Comparison of ENCODE assay signal across 8 mouse cellular contexts in the genomic region with DNA sequence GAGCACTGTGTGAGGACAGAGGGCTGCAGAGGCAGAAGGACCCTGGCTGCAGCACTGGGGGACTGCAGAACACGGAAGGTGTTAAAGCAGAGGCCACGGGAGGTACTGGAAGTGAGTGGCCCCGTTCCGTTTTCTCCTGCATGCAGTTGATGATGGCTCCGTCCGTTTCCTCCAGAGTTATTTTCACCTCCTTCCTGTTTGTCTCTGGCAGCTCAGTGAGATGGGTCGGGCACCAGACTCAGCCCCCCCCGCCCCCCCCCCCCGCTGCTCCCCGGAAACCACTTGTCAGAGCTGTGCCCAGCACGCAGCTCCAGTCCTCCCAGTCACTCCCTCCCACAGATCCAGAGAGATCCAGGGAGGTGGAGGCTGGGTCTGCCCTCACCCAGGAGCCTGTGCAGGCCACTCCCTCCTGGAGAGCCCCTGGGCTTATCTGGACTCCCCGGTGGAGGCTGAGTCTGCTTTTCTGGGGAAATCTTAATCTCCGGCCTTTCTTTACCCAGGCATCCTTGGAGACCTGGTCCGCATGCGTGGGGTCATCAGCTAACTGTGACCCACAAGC. TPM values are rescaled to one million over a fixed set of nuclear protein-coding genes. Genes with fewer than 3 reads are reported as not detected.
DNase-seq lines count a peak whose midpoint lies in the region; ATAC-seq and TF ChIP-seq lines count a peak whose summit lies in the region.

No protein-coding gene starts in this region.

- intact Hi-C loops in left cerebral cortex, postnatal 36 days (cut with DNase I), result no loop called here

- peak overlapping the region; percentile 91 for H3K27ac ChIP-seq in embryonic facial prominence, embryonic 10.5 days (replicated peaks)
- no peak overlapping the region for H3K27ac ChIP-seq in intestine, postnatal 0 days (ENCODE audit: low read depth, low read length)

- peak overlapping the region; percentile 56 for H3K4me3 ChIP-seq in embryonic facial prominence, embryonic 10.5 days
- no peak overlapping the region for H3K4me3 ChIP-seq in intestine, postnatal 0 days (ENCODE audit: low read depth, low read length)

- H3K27me3 ChIP-seq in embryonic facial prominence, embryonic 10.5 days (replicated peaks; ENCODE audit: low read depth, poor library complexity, severe bottlenecking), result peaks cover 63% of the 10 kb centered on the region
- peaks cover 9% of the 10 kb centered on the region; the same call in 1 of the 2 replicates for H3K27me3 ChIP-seq in intestine, postnatal 0 days (replicated peaks; ENCODE audit: control insufficient read depth, insufficient read depth, low read length)

- peak overlapping the region; percentile 37; the same call in 1 of the 2 replicates for H3K4me2 ChIP-seq in intestine, postnatal 0 days (replicated peaks; ENCODE audit: low read depth)

- H3K4me1 ChIP-seq in embryonic facial prominence, embryonic 10.5 days, result peaks cover 45% of the 10 kb centered on the region
- H3K4me1 ChIP-seq in intestine, postnatal 0 days (replicated peaks; ENCODE audit: control insufficient read depth, insufficient read depth, low read length), result no peaks in the 10 kb centered on the region

- peak; percentile 31 for DNase-seq in kidney, adult 18-20 months
- no peak for DNase-seq in kidney, adult 9 months
- DNase-seq in embryonic facial prominence, embryonic 10.5 days (ENCODE audit: low spot score), result peak; percentile 52
- peak; percentile 68 to 78 for DNase-seq in lung, postnatal 4 days
- DNase-seq in thymus, postnatal 14 days, result peak; percentile 74
- DNase-seq in left cerebral cortex, postnatal 36 days (ENCODE audit: low spot score in 2 of 2), result no peak
- DNase-seq in c-Kit-positive CD71-positive TER-119-positive erythroid progenitor cells, embryonic 14.5 days (ENCODE audit: low spot score), result no peak

- no peaks in the 10 kb centered on the region for H3K9me3 ChIP-seq in embryonic facial prominence, embryonic 10.5 days
- no peaks in the 10 kb centered on the region for H3K9me3 ChIP-seq in intestine, postnatal 0 days (ENCODE audit: control insufficient read depth)

- 4% methylated on average over 15 of the region's 15 CpGs for WGBS in embryonic facial prominence, embryonic 10.5 days
- 5% methylated on average over 14 of the region's 15 CpGs for WGBS in intestine, postnatal 0 days

- TF ChIP-seq CTCF in intestine, postnatal 0 days (IDR thresholded peaks at IDR 0.05; ENCODE audit: low read depth), result 0 out of 2 replicates have a peak, but pooled peaks have one; percentile 10

- no peak overlapping the region for H3K9ac ChIP-seq in intestine, postnatal 0 days (ENCODE audit: low read depth, low read length)

- peaks cover 16% of the 10 kb centered on the region for H3K36me3 ChIP-seq in embryonic facial prominence, embryonic 10.5 days (replicated peaks)
- no peaks in the 10 kb centered on the region for H3K36me3 ChIP-seq in intestine, postnatal 0 days (ENCODE audit: control insufficient read depth, insufficient read depth)

- ATAC-seq in intestine, postnatal 0 days, result 0 out of 2 replicates have a peak, but pooled peaks have one; percentile 32

RNA-seq across cellular contexts. Expression of a gene that starts 2.4 kb away (rescaled TPM):
- 11.2 and 11.3 TPM in 2 replicates for polyA plus RNA-seq in embryonic facial prominence, embryonic 10.5 days (2016; fragmentation: Nextera tagmentation; extraction: Ambion mirVana)
- polyA plus RNA-seq in intestine, postnatal 0 days (2015; fragmentation: Nextera tagmentation; extraction: Ambion mirVana), result 1.2 and 1.3 TPM in 2 replicates
- 1 to 10 TPM; 3.3 to 5.3 TPM for total RNA-seq in left cerebral cortex, postnatal 36 days (2021)

RNA-seq across cellular contexts. Expression of a gene that starts 20.8 kb away (rescaled TPM):
- 312 and 316 TPM in 2 replicates for polyA plus RNA-seq in embryonic facial prominence, embryonic 10.5 days (2016; fragmentation: Nextera tagmentation; extraction: Ambion mirVana)
- 90.0 and 98.5 TPM in 2 replicates for polyA plus RNA-seq in intestine, postnatal 0 days (2015; fragmentation: Nextera tagmentation; extraction: Ambion mirVana)
- total RNA-seq in left cerebral cortex, postnatal 36 days (2021), result 10 to 100 TPM; 69.2 to 83.6 TPM

RNA-seq across cellular contexts. Expression of a gene that starts 22.5 kb away (rescaled TPM):
- polyA plus RNA-seq in embryonic facial prominence, embryonic 10.5 days (2016; fragmentation: Nextera tagmentation; extraction: Ambion mirVana), result 2.9 and 3.2 TPM in 2 replicates
- polyA plus RNA-seq in intestine, postnatal 0 days (2015; fragmentation: Nextera tagmentation; extraction: Ambion mirVana), result 2.2 and 2.5 TPM in 2 replicates
- total RNA-seq in left cerebral cortex, postnatal 36 days (2021), result 10 to 100 TPM; 10.3 to 13.0 TPM

RNA-seq across cellular contexts. Expression of a gene that starts 28.1 kb away (rescaled TPM):
- polyA plus RNA-seq in embryonic facial prominence, embryonic 10.5 days (2016; fragmentation: Nextera tagmentation; extraction: Ambion mirVana), result 618 and 672 TPM in 2 replicates
- polyA plus RNA-seq in intestine, postnatal 0 days (2015; fragmentation: Nextera tagmentation; extraction: Ambion mirVana), result 1,519 and 1,523 TPM in 2 replicates
- 100 to 1,000 TPM; 468 to 559 TPM for total RNA-seq in left cerebral cortex, postnatal 36 days (2021)

RNA-seq across cellular contexts. Expression of a gene that starts 30.4 kb away (rescaled TPM):
- 234 and 253 TPM in 2 replicates for polyA plus RNA-seq in embryonic facial prominence, embryonic 10.5 days (2016; fragmentation: Nextera tagmentation; extraction: Ambion mirVana)
- 109 and 117 TPM in 2 replicates for polyA plus RNA-seq in intestine, postnatal 0 days (2015; fragmentation: Nextera tagmentation; extraction: Ambion mirVana)
- total RNA-seq in left cerebral cortex, postnatal 36 days (2021), result 1 to 10 TPM; 4.7 to 7.6 TPM

Comparison
In these comparisons a context has a peak if more than half of its experiments do, and no peak if none do; other contexts are left out.
1. DNase-seq: peak in kidney, adult 18-20 months (single experiment), embryonic facial prominence, embryonic 10.5 days (single experiment), lung, postnatal 4 days (2 of 2) and thymus, postnatal 14 days (single experiment); none in kidney, adult 9 months (single experiment), left cerebral cortex, postnatal 36 days (0 of 2) and c-Kit-positive CD71-positive TER-119-positive erythroid progenitor cells, embryonic 14.5 days (single experiment).